Comparison of ENCODE assay signal across 13 mouse cellular contexts in genomic region chr12:55061006-55061405, GRCm38 (mm10). TPM values are rescaled to one million over a fixed set of nuclear protein-coding genes. Genes with fewer than 3 reads are reported as not detected.
DNase-seq lines count a peak whose midpoint lies in the region; ATAC-seq lines count a peak whose summit lies in the region.
"Had no signal": no experiment of that assay in that cellular context is flagged by ENCODE, and none has a peak within 500 bp of the region (broad histone marks: within the 10 kb centered on the region; RNA-seq: fewer than 3 reads in every experiment).

No protein-coding gene starts in this region.

- H3K4me3 ChIP-seq in kidney, embryonic 16.5 days (ENCODE audit: low read length), result no peak overlapping the region
- no peak overlapping the region for H3K4me3 ChIP-seq in liver, embryonic 16.5 days (ENCODE audit: low read depth, low read length)
- H3K4me3 ChIP-seq: embryonic facial prominence, embryonic 15.5 days; limb, embryonic 15.5 days had no signal

- peak; percentile 54; the same call in 1 of the 2 replicates for ATAC-seq in kidney, embryonic 16.5 days (ENCODE audit: low FRiP score, low TSS enrichment)
- no peak for ATAC-seq in liver, embryonic 16.5 days (ENCODE audit: low read depth)

- 72% methylated on average over 10 of the region's 10 CpGs for WGBS in kidney, embryonic 16.5 days
- WGBS in liver, embryonic 16.5 days (ENCODE audit: insufficient replicate concordance), result 79% methylated on average over 10 of the region's 10 CpGs

- H3K4me2 ChIP-seq in kidney, embryonic 16.5 days (replicated peaks; ENCODE audit: low read depth, low read length), result no peak overlapping the region
- H3K4me2 ChIP-seq in liver, embryonic 16.5 days (ENCODE audit: low read depth, low read length), result no peak overlapping the region
- H3K4me2 ChIP-seq: embryonic facial prominence, embryonic 15.5 days; limb, embryonic 15.5 days had no signal

- no peaks in the 10 kb centered on the region for H3K27me3 ChIP-seq in kidney, embryonic 16.5 days (ENCODE audit: insufficient read depth, low read length)
- no peaks in the 10 kb centered on the region for H3K27me3 ChIP-seq in liver, embryonic 16.5 days (ENCODE audit: control insufficient read depth, insufficient read depth, low read depth, low read length)
- H3K27me3 ChIP-seq: CH12.LX; embryonic facial prominence, embryonic 15.5 days; limb, embryonic 15.5 days had no signal

- no peaks in the 10 kb centered on the region for H3K9me3 ChIP-seq in kidney, embryonic 16.5 days (ENCODE audit: low read length)
- H3K9me3 ChIP-seq in liver, embryonic 16.5 days (replicated peaks; ENCODE audit: control insufficient read depth, low read length), result no peaks in the 10 kb centered on the region
- H3K9me3 ChIP-seq: embryonic facial prominence, embryonic 15.5 days; limb, embryonic 15.5 days had no signal

- no peak overlapping the region for H3K9ac ChIP-seq in kidney, embryonic 16.5 days (replicated peaks; ENCODE audit: low read length)
- H3K9ac ChIP-seq in liver, embryonic 16.5 days (ENCODE audit: low read depth, low read length), result no peak overlapping the region
- H3K9ac ChIP-seq: embryonic facial prominence, embryonic 15.5 days; limb, embryonic 15.5 days had no signal

- no peak for DNase-seq in kidney, postnatal 14 days
- DNase-seq in CD4-positive helper T cell, adult 2 months (ENCODE audit: low read depth, low spot score), result peak; percentile 45
- peak; percentile 37 for DNase-seq in adipocyte (ENCODE audit: low spot score)
- no peak for DNase-seq in T-cell, adult 2 months (ENCODE audit: low spot score)
- no peak for DNase-seq in thymus, postnatal 0 days (ENCODE audit: low spot score)
- no peak for DNase-seq in heart, postnatal 14 days
- DNase-seq: cerebellum, postnatal 10 days; kidney, adult 11 months had no signal

- intact Hi-C loops in heart, postnatal 14 days (cut with DNase I), result no loop called here

- H3K4me1 ChIP-seq in kidney, embryonic 16.5 days (ENCODE audit: insufficient read depth, low read length), result peaks cover 6% of the 10 kb centered on the region; the same call in 1 of the 2 replicates
- H3K4me1 ChIP-seq in liver, embryonic 16.5 days (ENCODE audit: control insufficient read depth, low read depth, low read length), result peaks cover 36% of the 10 kb centered on the region
- H3K4me1 ChIP-seq: embryonic facial prominence, embryonic 15.5 days; limb, embryonic 15.5 days had no signal

- H3K36me3 ChIP-seq in kidney, embryonic 16.5 days (ENCODE audit: insufficient read depth, low read length), result no peaks in the 10 kb centered on the region
- no peaks in the 10 kb centered on the region for H3K36me3 ChIP-seq in liver, embryonic 16.5 days (ENCODE audit: control insufficient read depth, insufficient read depth)

- no peak overlapping the region for H3K27ac ChIP-seq in kidney, embryonic 16.5 days (ENCODE audit: low read length)
- H3K27ac ChIP-seq in liver, embryonic 16.5 days (ENCODE audit: low read length), result peak overlapping the region; percentile 75
- H3K27ac ChIP-seq: embryonic facial prominence, embryonic 15.5 days; limb, embryonic 15.5 days had no signal

RNA-seq across cellular contexts. Expression of gene 2700097O09Rik, which starts 18.9 kb away (rescaled TPM):
- 37.3 and 40.8 TPM in 2 replicates for polyA plus RNA-seq in kidney, embryonic 16.5 days (2015; fragmentation: Nextera tagmentation; extraction: Ambion mirVana)
- polyA plus RNA-seq in liver, embryonic 16.5 days (2015; fragmentation: Nextera tagmentation; extraction: Ambion mirVana), result 35.6 and 36.5 TPM in 2 replicates
- 13.4 and 13.5 TPM in 2 replicates for polyA plus RNA-seq in thymus, postnatal 0 days (2015; fragmentation: Nextera tagmentation; extraction: Ambion mirVana)
- total RNA-seq in heart, postnatal 14 days (2021), result 1 to 10 TPM; 8.3 to 8.7 TPM

RNA-seq across cellular contexts. Expression of gene Srp54a, which starts 19.1 kb away (rescaled TPM):
- polyA plus RNA-seq in kidney, embryonic 16.5 days (2015; fragmentation: Nextera tagmentation; extraction: Ambion mirVana), result 163 and 186 TPM in 2 replicates
- 72.2 and 72.5 TPM in 2 replicates for polyA plus RNA-seq in liver, embryonic 16.5 days (2015; fragmentation: Nextera tagmentation; extraction: Ambion mirVana)
- polyA plus RNA-seq in thymus, postnatal 0 days (2015; fragmentation: Nextera tagmentation; extraction: Ambion mirVana), result 144 and 152 TPM in 2 replicates
- 10 to 100 TPM; 85.5 to 90.1 TPM for total RNA-seq in heart, postnatal 14 days (2021)

RNA-seq across cellular contexts. Expression of gene Baz1a, which starts 46.9 kb away (rescaled TPM):
- polyA plus RNA-seq in kidney, embryonic 16.5 days (2015; fragmentation: Nextera tagmentation; extraction: Ambion mirVana), result 19.1 and 23.8 TPM in 2 replicates
- polyA plus RNA-seq in liver, embryonic 16.5 days (2015; fragmentation: Nextera tagmentation; extraction: Ambion mirVana), result 23.6 and 26.8 TPM in 2 replicates
- 33.2 and 35.5 TPM in 2 replicates for polyA plus RNA-seq in thymus, postnatal 0 days (2015; fragmentation: Nextera tagmentation; extraction: Ambion mirVana)
- 10 to 100 TPM in 1 of 2 experiments, 1 to 10 TPM in 1; 9.9 to 10.4 TPM for total RNA-seq in heart, postnatal 14 days (2021)

Comparison
In these comparisons a context has a peak if more than half of its experiments do, and no peak if none do; other contexts are left out.
1. DNase-seq: peak in CD4-positive helper T cell, adult 2 months (single experiment) and adipocyte (single experiment); none in kidney, postnatal 14 days (single experiment), T-cell, adult 2 months (single experiment), thymus, postnatal 0 days (single experiment) and heart, postnatal 14 days (0 of 2).